Mouse (Mus musculus): ENCODE measurements around the gene Icmt.

Icmt gene

DNA sequence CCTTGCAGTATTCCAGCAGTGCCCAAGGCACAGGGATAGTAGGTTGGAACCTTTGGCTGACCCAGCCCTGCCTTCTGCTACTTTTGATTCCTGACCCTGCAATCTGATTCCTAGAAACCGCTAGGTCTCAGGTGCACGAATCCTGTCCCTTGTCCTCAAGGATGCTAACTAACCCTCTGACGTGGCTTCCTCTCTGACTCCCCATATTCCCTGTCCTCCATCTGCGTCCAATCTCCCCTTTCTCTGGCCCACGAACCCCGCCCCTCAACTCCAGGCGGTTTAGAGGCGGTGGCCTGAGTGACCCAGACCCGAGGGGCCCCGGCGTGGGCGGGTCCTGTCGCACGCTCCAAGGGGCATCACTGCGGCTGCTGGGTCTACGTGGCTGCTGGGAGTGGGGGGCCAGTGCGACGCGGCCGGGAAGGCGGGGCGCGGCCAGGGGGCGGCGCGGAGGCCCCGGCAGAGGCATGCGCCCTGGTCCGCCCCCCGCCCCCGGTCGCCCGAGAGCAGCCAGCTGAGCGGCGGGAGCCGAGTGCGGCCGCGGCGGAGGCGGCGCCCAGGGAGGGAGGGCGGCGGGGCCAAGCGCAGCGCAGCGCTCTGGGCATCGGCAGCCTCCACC, 23.3 kb upstream of the Icmt start, which contains the start of gene Gpr153:
Gene Gpr153, plus strand, starts transcription at position 612 of the 616 bp plus-strand sequence.
- no peak for ATAC-seq (ENCODE audit: insufficient number of reproducible peaks, low FRiP score, low TSS enrichment)

DNA sequence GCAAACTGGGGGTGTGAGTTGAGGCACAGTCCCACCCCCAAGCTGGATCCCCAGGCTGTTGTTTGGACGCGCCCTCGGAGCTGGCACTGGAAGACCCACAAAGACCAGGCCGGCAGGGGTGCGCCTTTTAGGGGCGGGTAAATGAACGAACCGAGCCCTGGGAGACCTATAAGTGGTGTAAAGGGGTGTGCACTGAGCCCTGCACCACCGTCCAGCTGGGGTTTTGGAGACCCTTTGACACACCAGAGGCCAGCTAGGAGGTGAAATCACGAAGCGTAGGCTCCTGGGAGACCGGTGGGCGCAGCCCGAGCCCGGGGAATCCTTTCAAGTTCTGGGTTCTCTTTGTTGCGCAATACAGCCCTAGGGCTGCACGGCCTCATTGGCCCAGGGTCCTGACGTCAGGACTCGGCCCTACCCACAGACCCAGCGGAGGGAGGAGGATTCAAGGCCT, 22.3 kb upstream of the Icmt start:
- no peak for ATAC-seq (ENCODE audit: insufficient number of reproducible peaks, low FRiP score, low TSS enrichment)

DNA sequence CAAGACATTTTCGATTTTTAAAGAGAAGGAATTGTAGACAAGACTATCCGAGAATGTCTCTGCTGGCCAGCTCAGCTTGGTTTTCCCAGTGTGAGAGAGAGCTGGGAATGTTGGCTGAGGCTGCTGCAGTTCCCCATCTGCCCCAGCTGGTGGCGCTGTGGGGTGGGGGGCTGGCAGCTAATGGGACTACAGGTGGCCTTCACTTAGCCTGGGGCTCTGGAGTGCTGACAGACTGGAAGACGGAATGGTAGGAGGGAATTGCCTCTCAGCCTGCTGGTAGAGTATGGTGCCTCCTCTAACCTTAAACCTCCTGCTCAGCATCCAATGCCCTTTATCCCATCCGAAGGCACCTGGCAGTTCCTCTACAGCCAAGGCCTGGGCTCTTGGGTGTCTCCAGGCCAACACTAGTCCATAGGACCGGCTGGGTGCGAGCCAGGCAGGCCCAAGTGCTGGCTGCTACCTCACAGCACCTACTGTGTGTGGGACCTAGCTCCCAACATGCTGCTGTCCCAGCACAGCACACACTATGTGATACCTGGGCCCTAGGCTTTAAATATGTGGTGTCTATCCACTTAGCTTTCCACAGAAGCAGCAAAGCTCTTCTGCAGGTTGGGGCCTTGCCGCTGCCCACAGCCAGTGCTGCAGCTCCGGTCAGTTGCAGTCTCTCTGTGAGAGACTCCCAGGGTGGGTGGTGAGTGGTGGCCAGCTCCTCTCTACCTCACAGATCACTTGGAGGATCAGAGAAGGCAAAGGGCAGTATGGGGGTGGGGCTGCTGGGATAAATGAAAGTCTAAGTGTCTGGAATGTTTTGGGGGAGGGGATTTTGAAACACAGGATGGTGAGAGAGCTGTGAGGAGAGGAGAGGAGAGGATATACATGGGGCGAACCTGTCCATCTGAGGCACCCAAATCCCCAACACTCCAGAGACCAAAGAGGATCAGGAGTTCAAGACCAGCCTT, 20.4 kb upstream of the Icmt start:
- no peak for ATAC-seq (ENCODE audit: insufficient number of reproducible peaks, low FRiP score, low TSS enrichment)

DNA sequence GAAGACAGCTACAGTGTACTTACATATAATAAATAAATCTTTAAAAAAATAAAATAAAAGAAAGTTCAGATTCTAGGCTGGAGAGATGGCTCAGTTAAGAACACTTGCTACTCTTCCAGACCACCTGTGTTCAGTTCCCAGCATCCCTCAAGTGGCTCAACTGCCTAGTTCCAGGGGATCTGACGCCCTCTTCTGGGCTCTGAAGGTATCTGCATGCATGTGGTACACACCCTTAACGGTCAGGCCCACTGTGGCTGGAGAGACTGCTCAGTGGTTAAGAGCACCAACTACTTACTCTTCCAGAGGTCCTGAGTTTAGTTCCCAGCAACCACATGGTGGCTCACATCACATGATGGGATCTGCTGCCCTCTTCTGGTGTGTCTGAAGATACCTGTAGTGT, 19.1 kb upstream of the Icmt start:
- ATAC-seq (ENCODE audit: insufficient number of reproducible peaks, low FRiP score, low TSS enrichment), result no peak

DNA sequence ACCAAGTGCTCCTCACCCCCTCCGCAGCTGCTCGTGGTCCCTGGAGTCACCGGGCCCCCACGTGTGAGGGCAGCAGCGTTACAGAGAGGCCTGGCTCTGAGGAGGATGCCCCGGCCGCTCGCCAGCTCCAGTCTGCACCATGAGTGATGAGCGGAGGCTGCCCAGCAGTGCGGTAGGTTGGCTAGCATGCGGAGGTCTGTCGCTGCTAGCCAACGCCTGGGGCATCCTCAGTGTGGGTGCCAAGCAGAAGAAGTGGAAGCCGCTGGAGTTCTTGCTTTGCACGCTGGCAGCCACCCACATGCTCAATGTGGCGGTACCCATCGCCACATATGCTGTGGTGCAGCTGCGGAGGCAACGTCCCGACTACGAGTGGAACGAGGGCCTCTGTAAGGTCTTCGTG, 18.0 kb upstream of the Icmt start:
- ATAC-seq (ENCODE audit: insufficient number of reproducible peaks, low FRiP score, low TSS enrichment), result no peak

DNA sequence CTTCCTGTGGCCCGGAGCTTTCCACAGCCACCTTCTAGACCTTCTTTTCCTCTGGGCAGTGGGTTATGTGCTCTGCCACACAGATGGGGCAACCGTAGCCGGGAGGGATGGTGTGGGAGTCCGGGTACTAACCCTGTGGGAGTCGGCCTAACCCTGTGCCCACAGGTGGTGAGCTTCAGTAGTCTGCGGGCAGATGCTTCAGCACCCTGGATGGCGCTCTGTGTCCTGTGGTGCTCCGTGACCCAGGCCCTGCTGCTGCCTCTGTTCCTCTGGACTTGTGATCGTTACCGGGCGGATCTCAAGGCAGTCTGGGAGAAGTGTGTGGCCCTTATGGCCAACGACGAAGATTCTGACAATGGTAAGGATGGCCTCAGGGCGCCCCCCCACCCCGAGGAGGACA, 15.4 kb upstream of the Icmt start:
- no peak for ATAC-seq (ENCODE audit: insufficient number of reproducible peaks, low FRiP score, low TSS enrichment)

DNA sequence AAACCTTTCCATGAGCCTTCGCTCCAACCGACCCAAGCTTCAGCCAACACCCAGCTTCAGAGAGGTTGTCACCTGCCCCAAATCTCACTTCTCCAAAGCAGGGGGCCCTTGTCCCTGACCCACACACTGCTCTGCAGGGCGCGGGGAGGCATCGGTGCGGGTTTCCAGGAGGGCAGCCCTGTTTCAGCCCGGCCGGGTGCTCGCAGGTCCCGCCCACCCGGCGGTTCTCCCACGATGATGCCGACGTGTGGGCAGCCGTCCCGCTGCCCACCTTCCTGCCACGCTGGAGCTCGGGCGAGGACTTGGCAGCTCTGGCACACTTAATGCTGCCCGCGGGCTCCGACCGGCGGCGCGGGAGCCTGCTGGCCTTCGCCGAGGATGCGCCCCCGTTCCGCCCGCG, 14.3 kb upstream of the Icmt start:
- ATAC-seq (ENCODE audit: insufficient number of reproducible peaks, low FRiP score, low TSS enrichment), result no peak

DNA sequence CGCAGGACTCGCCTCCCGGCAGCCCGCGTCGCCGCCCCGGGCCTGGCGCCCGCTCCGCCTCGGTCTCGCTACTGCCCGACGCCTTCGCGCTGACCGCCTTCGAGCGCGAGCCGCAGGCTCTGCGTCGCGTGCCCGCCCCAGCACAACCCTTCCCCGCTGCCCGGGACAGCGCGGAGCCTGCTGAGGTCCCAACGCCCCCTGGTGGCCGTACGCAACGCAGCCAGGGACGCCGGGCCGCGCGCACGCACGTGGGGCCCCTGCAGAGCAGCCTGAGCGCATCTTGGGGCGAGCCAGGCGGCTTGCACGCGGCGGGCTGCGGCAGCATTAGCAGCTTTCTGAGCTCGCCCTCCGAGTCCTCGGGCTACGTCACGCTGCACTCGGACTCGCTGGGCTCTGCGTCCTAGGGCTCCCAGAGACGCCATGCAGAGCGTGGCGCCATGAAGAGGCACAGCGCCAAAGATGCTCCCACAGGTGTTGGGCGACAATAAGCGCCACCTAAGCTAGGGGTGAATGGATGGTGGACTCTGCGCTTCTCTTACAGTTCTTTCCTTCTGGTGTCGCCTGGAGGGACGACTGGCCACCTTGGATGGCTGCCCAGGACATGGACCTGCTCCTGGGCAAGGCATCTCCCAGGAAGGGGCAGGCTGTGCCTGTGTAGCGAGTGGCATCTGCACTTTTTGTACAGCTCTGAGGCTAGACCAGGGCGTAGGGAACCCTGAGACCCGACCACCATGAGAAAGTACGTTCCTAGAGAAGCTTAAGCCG, 13.7 kb upstream of the Icmt start:
- ATAC-seq (ENCODE audit: insufficient number of reproducible peaks, low FRiP score, low TSS enrichment), result peak; percentile 34; the same call in 1 of the 2 replicates

DNA sequence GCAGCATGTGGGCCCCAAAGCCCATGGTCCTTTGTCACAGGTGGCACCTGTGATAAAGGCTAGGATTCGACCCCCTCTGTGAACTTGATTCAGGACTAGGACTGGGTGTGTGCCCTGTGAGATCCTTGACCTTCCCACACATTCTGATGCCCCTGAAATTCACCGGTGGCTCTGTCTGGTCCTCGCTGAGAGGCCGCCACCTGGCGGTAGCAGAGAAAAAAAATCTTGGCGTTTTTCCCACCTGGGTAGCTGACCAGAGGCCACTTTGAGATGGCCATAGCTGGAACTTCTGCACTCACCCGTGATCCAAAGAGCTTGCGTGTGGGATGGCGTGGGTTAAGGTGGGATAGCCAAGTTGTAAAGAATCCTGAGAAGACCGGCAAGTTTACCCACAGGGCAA, 11.5 kb upstream of the Icmt start:
- ATAC-seq (ENCODE audit: insufficient number of reproducible peaks, low FRiP score, low TSS enrichment), result 0 out of 2 replicates have a peak, but pooled peaks have one; percentile 15

DNA sequence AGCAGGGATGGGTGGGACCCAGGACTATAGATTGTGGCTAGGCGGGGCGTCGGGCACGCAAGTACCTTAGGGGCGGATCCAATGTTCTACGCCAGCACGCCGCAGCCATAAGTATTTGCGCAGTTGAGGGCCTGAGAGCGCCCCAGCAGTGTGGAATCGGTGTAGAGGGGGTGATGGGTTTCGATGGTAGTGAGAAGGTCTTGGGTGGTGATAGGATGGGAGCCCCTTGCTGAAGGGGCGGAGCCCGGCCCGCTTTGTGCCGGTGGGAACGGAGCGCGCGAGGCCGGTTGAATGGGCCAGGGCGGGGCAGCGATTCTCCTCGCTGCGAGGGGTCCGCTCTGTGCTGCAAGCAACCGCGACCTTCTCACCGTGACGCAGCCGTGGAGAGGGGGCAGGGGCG, 10.8 kb upstream of the Icmt start:
- ATAC-seq (ENCODE audit: insufficient number of reproducible peaks, low FRiP score, low TSS enrichment), result no peak

DNA sequence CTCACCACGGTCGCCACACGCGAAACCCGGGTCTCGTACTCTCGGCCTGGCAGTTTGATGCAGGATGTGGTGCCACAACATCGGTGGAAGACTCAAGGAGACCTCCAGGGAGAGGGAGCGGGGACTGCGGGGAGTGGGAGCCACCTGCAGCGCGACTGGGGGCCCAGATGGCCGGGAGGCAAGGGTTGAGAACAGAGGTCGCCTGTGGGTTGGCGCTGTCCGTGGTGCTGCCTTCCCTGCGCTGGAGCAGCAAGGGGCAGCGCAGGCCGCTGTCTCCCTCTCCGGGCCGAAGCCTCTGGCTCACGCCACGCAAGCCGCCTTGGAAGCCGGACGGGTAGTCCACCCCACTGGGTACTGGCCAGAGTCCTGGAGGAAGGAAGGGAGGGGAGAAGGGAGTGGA, 10.1 kb upstream of the Icmt start:
- no peak for ATAC-seq (ENCODE audit: insufficient number of reproducible peaks, low FRiP score, low TSS enrichment)

DNA sequence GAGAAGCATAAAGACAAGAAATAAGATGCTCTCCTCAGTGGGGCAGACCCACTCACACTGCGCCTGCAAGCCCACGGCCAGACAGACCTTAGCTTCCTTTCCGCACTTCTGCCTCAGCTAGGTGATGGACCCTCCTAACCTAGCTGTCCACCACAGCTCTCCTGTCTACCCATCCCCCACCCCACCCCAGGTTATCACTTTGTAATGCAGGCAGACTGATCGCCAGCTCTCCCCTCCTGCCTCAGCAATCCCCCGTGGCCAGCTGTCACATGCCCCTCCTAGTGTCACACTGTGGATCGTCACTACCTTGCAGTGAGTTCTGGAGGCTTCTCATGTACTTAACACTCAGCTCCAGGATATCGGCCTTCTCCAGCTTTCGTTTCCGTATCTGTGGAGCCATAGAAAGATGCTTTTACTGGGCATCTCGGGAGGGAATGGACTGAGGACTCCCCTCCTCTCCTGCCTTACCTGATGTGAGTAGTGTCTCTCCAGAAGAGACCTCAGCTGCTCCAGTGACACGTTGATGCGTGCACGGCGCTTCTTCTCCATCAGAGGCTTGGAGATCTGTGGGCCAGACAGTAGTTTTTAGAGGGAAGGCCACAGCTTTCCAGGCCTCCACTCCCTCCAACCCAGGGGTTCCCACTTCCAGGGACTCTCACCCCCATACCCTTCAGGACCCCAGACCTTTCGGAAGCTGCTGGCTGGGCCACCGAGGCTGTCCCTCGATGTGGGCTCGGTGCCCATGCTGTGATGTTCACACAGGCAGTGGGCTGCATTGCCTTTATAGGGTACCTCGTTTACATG, 9.5 kb upstream of the Icmt start:
- ATAC-seq (ENCODE audit: insufficient number of reproducible peaks, low FRiP score, low TSS enrichment), result no peak

DNA sequence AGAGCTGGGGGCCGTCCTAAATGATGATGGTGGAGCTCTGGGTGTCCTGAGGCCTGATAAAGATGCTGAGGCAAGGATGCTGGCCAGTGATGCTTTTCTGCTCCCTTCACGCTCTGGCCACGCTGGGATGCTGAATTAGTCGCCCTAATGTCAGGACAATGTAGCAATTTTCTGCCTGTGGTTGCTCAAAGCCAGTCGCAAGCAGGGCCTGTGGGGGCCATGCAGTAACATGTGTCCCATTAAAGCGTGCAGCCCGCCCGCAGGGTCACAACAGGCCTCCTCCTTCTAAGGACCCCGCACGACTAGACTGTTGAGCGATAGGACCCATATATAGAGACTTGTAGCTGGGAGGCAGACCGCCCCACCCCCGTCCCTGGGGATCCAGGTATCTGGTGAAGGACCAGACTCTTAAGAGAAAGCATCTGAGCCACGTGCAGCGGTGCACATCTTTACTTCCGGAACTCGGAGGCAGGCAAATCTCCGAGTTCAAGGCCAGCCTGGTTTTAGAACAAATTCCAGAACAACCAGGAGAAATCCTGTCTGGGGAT, 8.6 kb upstream of the Icmt start:
- no peak for ATAC-seq (ENCODE audit: insufficient number of reproducible peaks, low FRiP score, low TSS enrichment)

DNA sequence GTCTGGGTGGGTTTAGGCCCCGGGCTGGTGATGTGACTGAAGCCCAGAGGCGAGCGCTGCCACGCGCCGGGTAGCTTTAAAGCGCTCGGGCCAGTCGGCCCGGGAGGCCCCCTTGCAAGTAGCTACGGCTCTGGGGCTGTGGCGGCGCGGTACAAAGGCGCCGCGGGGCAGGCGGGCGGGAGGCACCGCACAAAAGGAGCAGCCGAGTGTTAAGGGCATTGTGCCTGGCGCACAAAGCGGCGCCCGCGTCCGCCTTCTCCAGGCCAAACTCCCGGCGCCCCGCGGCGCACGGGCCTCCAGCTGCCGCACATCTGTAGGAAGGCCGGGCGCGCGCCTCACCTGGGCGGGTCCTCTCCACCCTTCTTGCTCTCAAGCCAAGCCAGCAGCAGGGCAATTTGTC, 6.6 kb upstream of the Icmt start:
- ATAC-seq (ENCODE audit: insufficient number of reproducible peaks, low FRiP score, low TSS enrichment), result no peak

DNA sequence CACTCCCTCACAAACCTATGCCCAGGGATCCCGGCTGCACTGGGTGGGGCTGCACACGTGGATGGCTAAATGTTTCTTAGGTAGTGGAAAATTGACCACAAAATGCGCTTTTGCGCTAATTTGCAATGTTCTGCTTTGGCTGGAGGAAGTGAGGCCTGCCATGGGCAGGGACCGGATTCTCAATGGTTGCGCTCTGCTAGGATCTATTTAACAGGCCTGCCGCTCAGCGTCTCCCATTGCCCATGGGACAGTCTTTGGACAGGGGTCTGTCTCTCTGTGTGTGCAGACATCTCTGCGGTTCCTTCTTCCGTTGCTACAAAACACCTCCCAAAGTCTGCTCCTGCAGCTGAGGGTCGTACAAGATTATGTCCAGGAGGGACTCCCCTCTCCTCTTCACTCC, 6.0 kb upstream of the Icmt start:
- no peak for ATAC-seq (ENCODE audit: insufficient number of reproducible peaks, low FRiP score, low TSS enrichment)

DNA sequence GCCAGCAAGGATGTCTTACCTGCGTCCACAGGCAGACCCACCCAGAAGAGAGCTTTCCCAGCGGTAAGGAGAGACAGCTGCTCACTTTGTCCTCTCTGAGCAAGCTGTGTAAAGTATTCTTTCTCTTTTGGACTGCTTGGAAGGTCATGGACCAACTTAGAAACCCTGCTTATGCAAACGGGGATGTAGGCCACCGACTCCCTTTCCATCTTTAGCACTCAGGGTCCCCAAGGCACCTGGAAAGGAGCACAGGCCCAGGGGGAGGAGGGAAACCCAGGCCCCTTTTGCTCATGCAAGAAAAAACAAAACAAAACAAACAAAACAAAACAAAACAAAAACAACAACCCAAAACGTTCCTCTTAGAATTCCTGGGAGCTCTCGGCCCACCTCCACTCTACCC, 5.5 kb upstream of the Icmt start, which contains the start of gene Hes3:
Gene Hes3, minus strand, starts transcription at position 101 of the 400 bp plus-strand sequence.
- ATAC-seq (ENCODE audit: insufficient number of reproducible peaks, low FRiP score, low TSS enrichment), result no peak

DNA sequence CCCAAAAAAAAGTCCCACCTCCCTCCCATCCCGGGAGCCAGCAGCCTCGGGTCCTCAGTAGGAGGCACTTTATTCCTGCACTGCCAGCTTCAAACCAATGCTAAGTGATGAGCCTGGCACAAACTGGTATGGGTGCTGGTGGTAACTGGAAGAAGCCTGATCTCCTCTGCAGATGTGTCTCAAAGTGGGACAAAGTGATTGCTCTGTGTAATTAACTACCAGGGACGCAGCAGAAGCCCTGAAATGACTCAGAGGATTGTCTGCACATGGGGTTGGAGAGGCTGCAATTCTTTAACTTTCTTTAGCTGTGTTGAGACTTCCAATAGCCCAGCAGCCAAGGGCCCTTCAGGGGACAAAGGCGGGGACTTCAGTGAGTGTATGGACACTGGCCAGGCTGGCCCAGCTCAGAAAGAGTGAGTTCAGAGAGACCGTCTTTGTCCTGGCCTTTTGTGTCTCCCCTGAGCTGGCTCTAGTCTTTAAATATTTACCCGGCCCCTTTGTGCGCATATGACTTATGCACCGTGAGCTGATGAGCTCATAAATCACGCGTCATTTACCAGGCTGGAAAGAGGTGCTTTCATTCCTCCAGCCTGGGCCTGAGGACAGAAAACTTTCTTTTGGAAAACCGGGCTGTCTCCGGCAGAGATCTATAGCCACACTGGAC, 4.8 kb upstream of the Icmt start:
- no peak for ATAC-seq (ENCODE audit: insufficient number of reproducible peaks, low FRiP score, low TSS enrichment)

DNA sequence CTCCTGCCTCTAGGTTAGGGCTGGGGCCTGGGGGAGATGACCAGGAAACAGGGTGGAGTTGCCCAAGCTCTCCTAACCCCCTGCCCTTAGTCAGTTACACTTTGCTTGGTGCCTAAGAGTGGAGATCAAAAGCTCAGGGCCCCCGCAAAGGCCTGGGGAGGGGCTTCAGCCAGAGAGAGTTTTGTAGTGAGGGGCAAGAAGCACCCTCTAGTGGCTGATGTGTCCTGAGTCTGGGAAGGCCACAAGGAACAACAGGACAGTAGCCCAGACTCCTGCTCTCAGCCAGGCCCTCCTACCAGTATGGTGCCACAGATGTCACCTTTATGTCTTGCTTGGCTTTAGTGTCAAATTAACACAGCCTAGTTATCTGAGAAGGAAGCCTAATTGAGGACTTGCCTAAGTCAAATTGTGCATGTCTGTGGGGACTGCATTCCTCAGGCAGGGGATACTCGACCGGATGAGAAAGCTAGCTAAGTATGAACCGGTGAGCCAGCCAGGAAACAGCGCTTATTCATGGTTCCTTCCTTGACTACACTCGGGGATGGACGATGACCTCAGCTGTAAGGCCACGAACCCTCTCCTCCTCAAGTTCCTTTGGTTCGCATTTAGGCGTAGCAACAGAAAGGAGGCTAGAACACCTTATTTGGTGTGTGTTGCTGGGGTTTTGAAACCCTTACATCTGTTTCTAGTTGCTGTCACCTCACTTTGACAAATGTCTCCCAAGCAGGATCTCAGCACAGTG, 2.7 kb upstream of the Icmt start:
- ATAC-seq (ENCODE audit: insufficient number of reproducible peaks, low FRiP score, low TSS enrichment), result no peak

DNA sequence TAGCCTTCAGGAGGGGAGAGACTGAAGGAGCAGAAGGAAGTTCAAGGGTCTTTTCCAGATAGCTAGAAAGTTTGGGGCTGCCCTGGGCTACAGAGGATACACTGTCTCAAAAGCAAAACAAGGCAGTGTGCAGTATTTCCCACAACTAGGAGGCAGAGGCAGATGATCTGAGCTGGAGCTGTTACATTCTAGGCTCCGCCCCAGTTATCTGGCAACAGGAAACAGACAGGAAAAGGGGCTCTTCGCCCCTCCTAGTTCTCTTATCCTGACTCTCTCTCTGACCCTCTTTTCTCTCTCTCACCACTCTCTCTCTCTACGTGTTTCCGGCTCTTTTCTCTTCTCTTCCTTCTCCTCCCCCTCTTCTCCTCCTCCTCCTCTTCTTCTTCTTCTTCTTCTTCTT, 1.1 kb upstream of the Icmt start:
- no peak for ATAC-seq (ENCODE audit: insufficient number of reproducible peaks, low FRiP score, low TSS enrichment)
